Mouse (Mus musculus): ENCODE measurements around the gene Tnrc18. TPM values are rescaled to one million over a fixed set of nuclear protein-coding genes. Genes with fewer than 3 reads are reported as not detected.

Tnrc18 gene
- polyA plus RNA-seq, 1 experiment from 2014 or later = 8.9 TPM

GRCm38 (mm10) chr5:142821266-142821973, 4.0 kb upstream of the Tnrc18 start:
- H3K27ac ChIP-seq = peak overlapping the region; percentile 85
- no peaks in the 10 kb centered on the region for H3K36me3 ChIP-seq
- WGBS (ENCODE audit: insufficient replicate concordance) = under 1% methylated on average over 36 of the region's 36 CpGs
- peak; percentile 22 for ATAC-seq
- H3K4me2 ChIP-seq = peak overlapping the region; percentile 79
- H3K9me3 ChIP-seq (replicated peaks) = no peaks in the 10 kb centered on the region
- peak overlapping the region; percentile 68 for H3K9ac ChIP-seq
- peaks cover 48% of the 10 kb centered on the region for H3K4me1 ChIP-seq
- H3K4me3 ChIP-seq = peak overlapping the region; percentile 63
- H3K27me3 ChIP-seq (replicated peaks) = peaks cover 100% of the 10 kb centered on the region

GRCm38 (mm10) chr5:142820276-142821265, 3.1 kb upstream of the Tnrc18 start:
- Histone ChIP-seq H3K9me3 (replicated peaks) (no peaks in the 10 kb centered on the region), H3K27me3 (replicated peaks) (peaks cover 100% of the 10 kb centered on the region), H3K9ac (peak overlapping the region; percentile 68), H3K4me1 (peaks cover 53% of the 10 kb centered on the region), H3K4me3 (peak overlapping the region; percentile 63), H3K4me2 (peak overlapping the region; percentile 79), H3K27ac (peak overlapping the region; percentile 85), H3K36me3 (no peaks in the 10 kb centered on the region)
- no peak for ATAC-seq
- WGBS (ENCODE audit: insufficient replicate concordance) = 2% methylated on average over 53 of the region's 53 CpGs

- ATAC-seq = no peak
- Histone ChIP-seq H3K4me2 (peak overlapping the region; percentile 79), H3K4me1 (peaks cover 58% of the 10 kb centered on the region), H3K27me3 (replicated peaks) (peaks cover 100% of the 10 kb centered on the region), H3K9me3 (replicated peaks) (no peaks in the 10 kb centered on the region), H3K36me3 (no peaks in the 10 kb centered on the region), H3K9ac (peak overlapping the region; percentile 68), H3K4me3 (peak overlapping the region; percentile 63), H3K27ac (peak overlapping the region; percentile 85)
- 2% methylated on average over 36 of the region's 36 CpGs for WGBS (ENCODE audit: insufficient replicate concordance)
Measured at GRCm38 (mm10) chr5:142819385-142820275, 2.2 kb upstream of the Tnrc18 start.

- H3K4me3 ChIP-seq = peak overlapping the region; percentile 63
- H3K36me3 ChIP-seq = no peaks in the 10 kb centered on the region
- H3K4me1 ChIP-seq = peaks cover 54% of the 10 kb centered on the region
- peak overlapping the region; percentile 79 for H3K4me2 ChIP-seq
- ATAC-seq = no peak
- WGBS (ENCODE audit: insufficient replicate concordance) = under 1% methylated on average over 43 of the region's 43 CpGs
- peak overlapping the region; percentile 85 for H3K27ac ChIP-seq
- no peaks in the 10 kb centered on the region for H3K9me3 ChIP-seq (replicated peaks)
- H3K9ac ChIP-seq = peak overlapping the region; percentile 68
- peaks cover 100% of the 10 kb centered on the region for H3K27me3 ChIP-seq (replicated peaks)
Measured at GRCm38 (mm10) chr5:142818435-142819360, 1.2 kb upstream of the Tnrc18 start.

- Histone ChIP-seq H3K9me3 (replicated peaks) (no peaks in the 10 kb centered on the region), H3K9ac (peak overlapping the region; percentile 75), H3K27me3 (replicated peaks) (peaks cover 100% of the 10 kb centered on the region), H3K4me3 (peak overlapping the region; percentile 63), H3K4me2 (peak overlapping the region; percentile 79), H3K4me1 (peaks cover 61% of the 10 kb centered on the region), H3K27ac (peak overlapping the region; percentile 93), H3K36me3 (no peaks in the 10 kb centered on the region)
- under 1% methylated on average over 70 of the region's 71 CpGs for WGBS (ENCODE audit: insufficient replicate concordance)
- ATAC-seq = no peak
Measured at GRCm38 (mm10) chr5:142816811-142817523, 495 bp downstream of the Tnrc18 start.

- Histone ChIP-seq H3K4me2 (peak overlapping the region; percentile 79), H3K4me1 (peaks cover 68% of the 10 kb centered on the region), H3K9ac (peak overlapping the region; percentile 75), H3K4me3 (peak overlapping the region; percentile 63), H3K27ac (peak overlapping the region; percentile 93), H3K9me3 (replicated peaks) (no peaks in the 10 kb centered on the region), H3K36me3 (no peaks in the 10 kb centered on the region), H3K27me3 (replicated peaks) (peaks cover 100% of the 10 kb centered on the region)
- under 1% methylated on average over 39 of the region's 39 CpGs for WGBS (ENCODE audit: insufficient replicate concordance)
- no peak for ATAC-seq
Measured at GRCm38 (mm10) chr5:142816031-142816810, 1.2 kb downstream of the Tnrc18 start.

GRCm38 (mm10) chr5:142815421-142816001, 2.0 kb downstream of the Tnrc18 start:
- H3K9me3 ChIP-seq (replicated peaks) = no peaks in the 10 kb centered on the region
- H3K4me1 ChIP-seq = peaks cover 71% of the 10 kb centered on the region
- H3K27ac ChIP-seq = peak overlapping the region; percentile 93
- peak overlapping the region; percentile 75 for H3K9ac ChIP-seq
- peaks cover 100% of the 10 kb centered on the region for H3K27me3 ChIP-seq (replicated peaks)
- peak overlapping the region; percentile 79 for H3K4me2 ChIP-seq
- peak overlapping the region; percentile 63 for H3K4me3 ChIP-seq
- no peak for ATAC-seq
- H3K36me3 ChIP-seq = no peaks in the 10 kb centered on the region
- WGBS (ENCODE audit: insufficient replicate concordance) = 1% methylated on average over 30 of the region's 30 CpGs

GRCm38 (mm10) chr5:142814711-142815420, 2.6 kb downstream of the Tnrc18 start:
- no peaks in the 10 kb centered on the region for H3K36me3 ChIP-seq
- H3K4me1 ChIP-seq = peaks cover 67% of the 10 kb centered on the region
- H3K4me2 ChIP-seq = peak overlapping the region; percentile 79
- H3K27me3 ChIP-seq (replicated peaks) = peaks cover 100% of the 10 kb centered on the region
- under 1% methylated on average over 62 of the region's 62 CpGs for WGBS (ENCODE audit: insufficient replicate concordance)
- H3K9ac ChIP-seq = peak overlapping the region; percentile 75
- H3K27ac ChIP-seq = peak overlapping the region; percentile 93
- ATAC-seq = no peak
- peak overlapping the region; percentile 63 for H3K4me3 ChIP-seq
- H3K9me3 ChIP-seq (replicated peaks) = no peaks in the 10 kb centered on the region

GRCm38 (mm10) chr5:142814161-142814651, 3.3 kb downstream of the Tnrc18 start:
- Histone ChIP-seq H3K9me3 (replicated peaks) (no peaks in the 10 kb centered on the region), H3K27ac (no peak overlapping the region), H3K4me2 (peak overlapping the region; percentile 79), H3K27me3 (replicated peaks) (peaks cover 100% of the 10 kb centered on the region), H3K36me3 (no peaks in the 10 kb centered on the region), H3K4me1 (peaks cover 68% of the 10 kb centered on the region), H3K9ac (peak overlapping the region; percentile 75), H3K4me3 (peak overlapping the region; percentile 63)
- ATAC-seq = no peak
- 1% methylated on average over 22 of the region's 22 CpGs for WGBS (ENCODE audit: insufficient replicate concordance)
